Mouse (Mus musculus): ENCODE data around the gene Tmem179. TPM values are rescaled to one million over a fixed set of nuclear protein-coding genes. Genes with fewer than 3 reads are reported as not detected.

Gene Tmem179
- polyA plus RNA-seq, 1 experiment from 2014 or later, result 3.1 TPM

DNA sequence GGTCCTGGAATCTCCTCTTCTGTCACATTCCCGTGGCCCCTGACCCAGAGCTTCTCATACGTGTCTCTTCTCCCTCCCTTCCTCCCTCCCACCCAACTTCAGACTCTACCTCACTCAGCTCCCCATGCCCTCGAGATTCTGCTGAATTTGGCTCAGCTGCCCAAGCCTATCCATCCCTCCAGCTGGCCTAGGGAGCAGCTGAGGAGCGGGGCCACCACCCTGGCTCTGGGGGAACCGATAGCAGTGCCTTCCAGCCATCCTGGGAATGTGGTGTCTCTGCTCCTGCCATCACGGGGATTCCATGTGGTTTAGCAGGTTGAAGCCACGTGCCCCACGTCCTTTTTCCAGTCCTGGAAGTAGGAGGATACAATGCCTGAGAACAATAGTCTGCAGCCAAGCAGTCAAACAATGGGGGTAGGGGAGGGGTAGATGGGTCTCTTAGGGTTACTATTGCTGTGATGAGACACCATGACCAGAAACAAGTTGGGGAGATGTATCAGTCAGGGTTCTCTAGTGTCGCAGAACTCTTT lies 40.0 kb upstream of the Tmem179 start:
- ATAC-seq (replicated peaks; ENCODE audit: low FRiP score, low TSS enrichment, low read depth), result no peak

DNA sequence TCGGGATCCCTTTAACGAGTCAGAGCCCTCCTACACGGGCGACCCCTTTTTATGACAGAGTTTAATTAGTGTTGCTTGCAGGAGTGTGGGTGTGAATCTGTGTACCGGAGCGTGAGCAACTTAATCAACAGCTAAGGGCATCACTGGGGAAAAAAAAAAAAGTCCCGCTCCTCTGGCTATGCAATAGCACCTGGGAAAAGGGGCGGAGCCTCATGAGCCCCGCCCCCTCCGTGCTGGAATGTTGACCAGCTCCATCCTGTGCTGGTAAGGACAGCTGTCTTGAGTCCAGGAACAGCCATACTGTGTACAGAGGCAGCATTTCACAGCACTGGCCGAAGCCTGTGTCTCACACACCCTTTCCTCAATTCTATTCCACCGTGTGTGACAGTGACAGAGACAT lies 38.4 kb upstream of the Tmem179 start:
- WGBS, result 31% methylated on average over 12 of the region's 12 CpGs
- H3K27me3 ChIP-seq (replicated peaks; ENCODE audit: control insufficient read depth, insufficient read depth, low read length), result no peaks in the 10 kb centered on the region
- no peak overlapping the region for H3K27ac ChIP-seq (ENCODE audit: low read depth)
- H3K4me2 ChIP-seq (ENCODE audit: low read length), result no peak overlapping the region
- H3K9ac ChIP-seq (ENCODE audit: low read length), result no peak overlapping the region
- no peaks in the 10 kb centered on the region for H3K9me3 ChIP-seq (ENCODE audit: control insufficient read depth, low read length)
- no peaks in the 10 kb centered on the region for H3K36me3 ChIP-seq (ENCODE audit: control insufficient read depth, insufficient read depth, low read length)
- ATAC-seq (replicated peaks; ENCODE audit: low FRiP score, low TSS enrichment, low read depth) (peak; percentile 33; the same call in 1 of the 2 replicates), DNase-seq (ENCODE audit: low spot score) (no peak)
- H3K4me1 ChIP-seq (replicated peaks; ENCODE audit: control insufficient read depth, insufficient read depth, low read length), result 0 out of 2 replicates have a peak, but pooled peaks cover 4% of the 10 kb centered on the region
- H3K4me3 ChIP-seq (ENCODE audit: low read depth, low read length), result no peak overlapping the region

More for the DNA sequence above, 40.0 kb upstream of the Tmem179 start:
- Histone ChIP-seq H3K27ac (ENCODE audit: low read depth) (no peak overlapping the region), H3K27me3 (replicated peaks; ENCODE audit: control insufficient read depth, insufficient read depth, low read length) (no peaks in the 10 kb centered on the region), H3K36me3 (ENCODE audit: control insufficient read depth, insufficient read depth, low read length) (no peaks in the 10 kb centered on the region), H3K4me1 (replicated peaks; ENCODE audit: control insufficient read depth, insufficient read depth, low read length) (0 out of 2 replicates have a peak, but pooled peaks cover 4% of the 10 kb centered on the region), H3K9me3 (ENCODE audit: control insufficient read depth, low read length) (no peaks in the 10 kb centered on the region), H3K9ac (ENCODE audit: low read length) (no peak overlapping the region), H3K4me2 (ENCODE audit: low read length) (no peak overlapping the region), H3K4me3 (ENCODE audit: low read depth, low read length) (no peak overlapping the region)
- WGBS, result 70% methylated on average over 9 of the region's 9 CpGs
- DNase-seq (ENCODE audit: low spot score), result no peak

DNA sequence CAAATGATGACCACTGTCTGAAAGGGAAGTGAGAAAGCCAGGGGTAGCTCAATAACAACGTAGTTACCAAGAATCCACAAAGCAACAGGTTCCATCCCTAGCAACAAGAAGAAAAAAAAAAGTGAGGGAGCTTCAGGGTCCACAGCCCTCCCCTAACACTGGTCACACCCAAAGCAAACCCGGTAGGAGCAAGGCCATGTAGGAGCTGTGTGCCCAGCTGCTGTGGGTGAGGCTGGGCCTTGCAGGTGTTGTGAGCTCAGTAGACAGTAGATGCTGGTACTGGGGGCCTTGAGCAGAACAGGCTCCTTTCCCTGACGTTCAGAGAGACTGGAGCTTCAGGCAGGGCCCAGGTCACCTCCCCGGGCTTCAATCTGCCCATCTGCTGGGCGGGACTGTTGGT lies 36.0 kb upstream of the Tmem179 start:
- WGBS, result 59% methylated on average over 5 of the region's 5 CpGs
- H3K9me3 ChIP-seq (ENCODE audit: control insufficient read depth, low read length), result no peaks in the 10 kb centered on the region
- no peak overlapping the region for H3K9ac ChIP-seq (ENCODE audit: low read length)
- H3K4me3 ChIP-seq (ENCODE audit: low read depth, low read length), result no peak overlapping the region
- H3K4me2 ChIP-seq (ENCODE audit: low read length), result no peak overlapping the region
- no peaks in the 10 kb centered on the region for H3K27me3 ChIP-seq (replicated peaks; ENCODE audit: control insufficient read depth, insufficient read depth, low read length)
- no peak for DNase-seq (ENCODE audit: low spot score)
- no peaks in the 10 kb centered on the region for H3K36me3 ChIP-seq (ENCODE audit: control insufficient read depth, insufficient read depth, low read length)
- no peak overlapping the region for H3K27ac ChIP-seq (ENCODE audit: low read depth)
- peak; percentile 17; the same call in 1 of the 2 replicates for ATAC-seq (replicated peaks; ENCODE audit: low FRiP score, low TSS enrichment, low read depth)
- H3K4me1 ChIP-seq (replicated peaks; ENCODE audit: control insufficient read depth, insufficient read depth, low read length), result 0 out of 2 replicates have a peak, but pooled peaks cover 4% of the 10 kb centered on the region

DNA sequence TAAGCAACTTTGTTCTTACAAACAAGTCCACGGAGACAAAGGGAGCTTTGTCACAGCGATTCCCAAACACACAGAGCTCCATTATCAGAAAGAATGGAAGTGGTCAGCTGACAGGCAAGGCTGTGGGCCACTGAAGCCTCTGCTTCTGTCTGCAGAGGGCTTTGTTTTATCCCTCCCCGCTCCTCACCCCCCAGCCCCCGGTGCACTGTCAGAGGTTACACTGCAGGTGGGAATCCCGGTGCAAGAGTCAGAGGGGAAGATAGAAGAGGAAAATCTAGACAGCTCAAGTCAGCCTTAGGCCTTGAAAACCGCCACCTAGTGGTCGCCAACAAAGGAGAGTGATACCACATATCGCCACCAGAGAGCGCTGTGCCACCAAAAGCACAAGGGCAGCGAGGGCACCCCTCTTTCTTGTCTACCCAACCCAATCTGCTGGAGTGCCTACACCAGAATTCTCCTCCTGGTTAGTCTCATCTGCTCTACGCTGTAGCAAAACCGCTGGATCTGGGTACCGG lies 35.4 kb upstream of the Tmem179 start:
- H3K27me3 ChIP-seq (replicated peaks; ENCODE audit: control insufficient read depth, insufficient read depth, low read length), result no peaks in the 10 kb centered on the region
- H3K9ac ChIP-seq (ENCODE audit: low read length), result no peak overlapping the region
- H3K9me3 ChIP-seq (ENCODE audit: control insufficient read depth, low read length), result no peaks in the 10 kb centered on the region
- 0 out of 2 replicates have a peak, but pooled peaks cover 4% of the 10 kb centered on the region for H3K4me1 ChIP-seq (replicated peaks; ENCODE audit: control insufficient read depth, insufficient read depth, low read length)
- no peak overlapping the region for H3K4me3 ChIP-seq (ENCODE audit: low read depth, low read length)
- peak; percentile 73 for ATAC-seq (replicated peaks; ENCODE audit: low FRiP score, low TSS enrichment, low read depth)
- H3K4me2 ChIP-seq (ENCODE audit: low read length), result no peak overlapping the region
- H3K36me3 ChIP-seq (ENCODE audit: control insufficient read depth, insufficient read depth, low read length), result no peaks in the 10 kb centered on the region
- WGBS, result 10% methylated on average over 13 of the region's 13 CpGs
- DNase-seq (ENCODE audit: low spot score), result peak; percentile 99
- no peak overlapping the region for H3K27ac ChIP-seq (ENCODE audit: low read depth)

DNA sequence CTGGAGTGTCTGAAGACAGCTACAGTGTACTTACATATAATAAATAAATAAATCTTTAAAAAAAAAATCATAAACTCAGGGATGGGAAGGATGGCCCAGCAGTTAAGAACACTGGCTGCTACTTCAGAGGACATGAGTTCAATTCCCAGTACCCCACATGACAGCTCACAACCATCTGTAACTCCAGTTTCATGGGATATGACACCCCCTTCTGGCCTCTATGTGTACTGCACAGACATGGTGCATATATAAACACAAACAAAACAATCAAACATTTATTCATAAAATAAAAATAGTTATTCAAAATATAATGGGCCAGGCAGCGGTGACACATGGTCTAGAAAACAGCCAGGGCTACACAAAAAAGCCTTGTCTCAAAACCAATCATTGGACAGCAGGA lies 32.7 kb upstream of the Tmem179 start:
- Histone ChIP-seq H3K4me2 (ENCODE audit: low read length) (no peak overlapping the region), H3K9ac (ENCODE audit: low read length) (no peak overlapping the region), H3K27me3 (replicated peaks; ENCODE audit: control insufficient read depth, insufficient read depth, low read length) (no peaks in the 10 kb centered on the region), H3K9me3 (ENCODE audit: control insufficient read depth, low read length) (no peaks in the 10 kb centered on the region), H3K4me1 (replicated peaks; ENCODE audit: control insufficient read depth, insufficient read depth, low read length) (0 out of 2 replicates have a peak, but pooled peaks cover 4% of the 10 kb centered on the region), H3K27ac (ENCODE audit: low read depth) (no peak overlapping the region), H3K4me3 (ENCODE audit: low read depth, low read length) (no peak overlapping the region), H3K36me3 (ENCODE audit: control insufficient read depth, insufficient read depth, low read length) (no peaks in the 10 kb centered on the region)
- WGBS, result 95% methylated on average over 1 of the region's 1 CpGs
- no peak for ATAC-seq (replicated peaks; ENCODE audit: low FRiP score, low TSS enrichment, low read depth)
- DNase-seq (ENCODE audit: low spot score), result no peak

DNA sequence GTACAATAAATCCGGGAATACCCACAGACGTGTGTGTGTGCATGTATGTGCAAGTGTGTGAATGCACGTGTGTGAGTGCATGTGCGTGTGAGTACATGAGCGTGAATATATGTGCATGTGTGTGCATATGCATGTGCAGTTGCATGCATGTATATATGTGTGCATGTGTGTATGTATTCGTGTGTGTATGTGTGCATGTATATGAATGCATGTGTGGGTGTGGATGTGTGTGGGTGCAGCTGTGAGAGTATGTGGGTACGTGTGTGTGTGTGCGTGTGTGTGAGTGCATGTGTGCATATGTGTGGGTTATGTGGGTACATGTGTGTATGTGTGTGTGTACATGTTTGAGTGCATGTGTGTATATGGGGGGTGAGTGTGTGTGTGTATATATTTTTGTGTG lies 29.6 kb upstream of the Tmem179 start:
- Histone ChIP-seq H3K9me3 (ENCODE audit: control insufficient read depth, low read length) (no peaks in the 10 kb centered on the region), H3K4me1 (replicated peaks; ENCODE audit: control insufficient read depth, insufficient read depth, low read length) (0 out of 2 replicates have a peak, but pooled peaks cover 6% of the 10 kb centered on the region), H3K4me2 (ENCODE audit: low read length) (no peak overlapping the region), H3K27ac (ENCODE audit: low read depth) (no peak overlapping the region), H3K9ac (ENCODE audit: low read length) (no peak overlapping the region), H3K4me3 (ENCODE audit: low read depth, low read length) (no peak overlapping the region), H3K27me3 (replicated peaks; ENCODE audit: control insufficient read depth, insufficient read depth, low read length) (no peaks in the 10 kb centered on the region), H3K36me3 (ENCODE audit: control insufficient read depth, insufficient read depth, low read length) (no peaks in the 10 kb centered on the region)
- ATAC-seq (replicated peaks; ENCODE audit: low FRiP score, low TSS enrichment, low read depth) (no peak), DNase-seq (ENCODE audit: low spot score) (no peak)
- 96% methylated on average over 8 of the region's 8 CpGs for WGBS

DNA sequence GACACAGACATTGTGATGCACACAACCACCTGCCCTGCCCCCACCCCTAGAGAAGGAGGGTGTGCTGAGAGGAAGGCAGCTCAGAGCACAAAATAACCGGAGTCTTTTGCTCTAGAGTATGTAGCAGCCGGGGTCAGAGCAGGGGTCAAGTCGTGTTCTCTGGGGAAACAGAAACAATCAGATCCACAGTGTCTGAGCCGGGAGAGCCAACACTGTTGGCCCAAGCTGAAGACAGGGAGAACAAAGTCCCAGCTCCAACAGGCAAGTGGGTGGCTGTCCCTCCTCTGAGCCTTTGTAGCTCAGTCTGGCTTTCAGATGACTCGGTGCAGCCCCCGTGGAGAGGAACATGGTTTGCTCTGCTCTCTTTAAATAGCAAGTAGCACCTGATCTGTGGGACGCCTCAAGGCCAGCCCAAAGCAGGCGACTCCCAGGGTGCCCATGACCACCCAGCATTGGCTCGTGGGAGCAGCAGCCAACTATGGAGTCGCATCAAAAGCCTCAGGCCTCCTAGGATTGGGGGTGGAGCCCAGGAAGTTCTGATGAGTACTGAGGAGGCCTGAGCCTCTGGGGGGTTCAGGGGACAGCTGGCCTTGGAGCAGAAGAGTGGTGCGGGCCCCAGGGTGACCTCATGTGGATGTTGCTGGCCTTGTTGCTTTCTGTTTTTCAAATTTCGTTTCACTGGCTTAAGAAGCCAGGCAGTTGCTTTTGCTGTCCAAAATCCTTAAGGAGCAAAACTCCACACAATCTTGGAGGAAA lies 28.6 kb upstream of the Tmem179 start:
- H3K9ac ChIP-seq (ENCODE audit: low read length), result no peak overlapping the region
- H3K36me3 ChIP-seq (ENCODE audit: control insufficient read depth, insufficient read depth, low read length), result no peaks in the 10 kb centered on the region
- H3K4me3 ChIP-seq (ENCODE audit: low read depth, low read length), result no peak overlapping the region
- DNase-seq (ENCODE audit: low spot score) (no peak), ATAC-seq (replicated peaks; ENCODE audit: low FRiP score, low TSS enrichment, low read depth) (no peak)
- no peaks in the 10 kb centered on the region for H3K9me3 ChIP-seq (ENCODE audit: control insufficient read depth, low read length)
- H3K4me1 ChIP-seq (replicated peaks; ENCODE audit: control insufficient read depth, insufficient read depth, low read length), result 0 out of 2 replicates have a peak, but pooled peaks cover 6% of the 10 kb centered on the region
- H3K27ac ChIP-seq (ENCODE audit: low read depth), result no peak overlapping the region
- 37% methylated on average over 12 of the region's 12 CpGs for WGBS
- no peaks in the 10 kb centered on the region for H3K27me3 ChIP-seq (replicated peaks; ENCODE audit: control insufficient read depth, insufficient read depth, low read length)
- no peak overlapping the region for H3K4me2 ChIP-seq (ENCODE audit: low read length)

DNA sequence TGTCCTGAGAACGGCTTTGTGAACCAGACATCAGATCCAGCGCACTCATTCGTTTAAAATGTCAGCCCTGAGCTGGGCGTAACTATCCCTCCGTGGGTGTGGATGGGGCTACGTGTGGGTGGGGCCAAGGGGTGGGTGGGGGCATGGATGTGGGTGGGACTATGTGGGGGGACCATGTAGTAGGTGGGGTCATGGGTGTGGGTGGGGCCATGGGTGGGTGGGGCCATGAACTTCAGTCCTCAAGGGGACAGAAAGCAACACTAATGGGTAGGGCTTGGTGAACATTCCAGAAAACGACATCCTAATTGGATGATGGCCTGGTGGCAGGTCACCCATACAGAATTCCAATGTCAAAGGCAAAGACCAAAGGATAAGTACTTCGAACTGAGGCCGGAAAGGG lies 27.4 kb upstream of the Tmem179 start:
- no peak overlapping the region for H3K27ac ChIP-seq (ENCODE audit: low read depth)
- no peaks in the 10 kb centered on the region for H3K36me3 ChIP-seq (ENCODE audit: control insufficient read depth, insufficient read depth, low read length)
- DNase-seq (ENCODE audit: low spot score) (no peak), ATAC-seq (replicated peaks; ENCODE audit: low FRiP score, low TSS enrichment, low read depth) (no peak)
- H3K27me3 ChIP-seq (replicated peaks; ENCODE audit: control insufficient read depth, insufficient read depth, low read length), result no peaks in the 10 kb centered on the region
- no peak overlapping the region for H3K4me2 ChIP-seq (ENCODE audit: low read length)
- no peak overlapping the region for H3K9ac ChIP-seq (ENCODE audit: low read length)
- WGBS, result 69% methylated on average over 9 of the region's 9 CpGs
- no peak overlapping the region for H3K4me3 ChIP-seq (ENCODE audit: low read depth, low read length)
- no peaks in the 10 kb centered on the region for H3K9me3 ChIP-seq (ENCODE audit: control insufficient read depth, low read length)
- H3K4me1 ChIP-seq (replicated peaks; ENCODE audit: control insufficient read depth, insufficient read depth, low read length), result 0 out of 2 replicates have a peak, but pooled peaks cover 6% of the 10 kb centered on the region
